ENCODE assay signal across 8 mouse cellular contexts in the genomic region with DNA sequence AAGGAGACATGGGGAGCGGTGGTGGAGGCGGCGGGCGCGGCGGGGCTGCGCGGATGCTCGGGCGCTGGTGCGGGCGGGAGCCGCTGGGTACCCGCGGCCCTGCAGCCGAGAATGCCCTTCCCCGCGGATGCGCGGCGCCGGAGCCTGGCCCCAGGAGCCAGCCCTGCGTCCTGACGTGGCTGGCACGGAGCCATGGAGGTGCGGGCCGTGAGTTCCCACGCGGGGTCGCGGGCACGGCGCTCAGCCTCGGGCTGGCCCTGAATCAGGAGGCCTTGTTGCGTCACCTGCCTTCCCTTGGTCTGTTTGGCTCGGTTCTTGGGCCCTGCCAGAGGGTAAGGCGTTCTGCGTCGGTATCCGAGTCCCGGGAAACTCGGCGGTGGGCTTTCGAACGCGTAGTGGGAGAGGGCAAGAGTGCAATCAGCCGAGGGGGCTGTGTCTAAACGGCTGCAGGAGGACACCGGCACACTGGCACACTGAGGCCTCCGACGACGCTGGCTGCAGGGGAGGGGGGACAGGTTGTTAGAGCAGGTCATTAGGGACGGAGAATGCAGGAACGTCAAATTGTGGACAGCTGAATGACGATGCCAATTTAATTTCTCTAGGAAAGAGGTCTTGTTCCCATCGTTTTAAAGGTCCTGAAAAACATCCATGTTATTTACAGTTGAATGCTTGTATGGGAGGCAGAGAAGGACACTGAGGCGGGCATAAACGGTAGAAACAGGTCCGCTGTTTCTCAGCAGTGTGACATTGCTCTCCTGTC. TPM values are rescaled to one million over a fixed set of nuclear protein-coding genes. Genes with fewer than 3 reads are reported as not detected.
A peak's percentile ranks its signal among the peaks of the same experiment; 100 is the strongest.
DNase-seq lines count a peak whose midpoint lies in the region; ATAC-seq and TF ChIP-seq lines count a peak whose summit lies in the region.

No protein-coding gene starts in this region.

- peak overlapping the region; percentile 83 for H3K4me2 ChIP-seq in embryonic facial prominence, embryonic 11.5 days (ENCODE audit: low read depth, low read length)
- peak overlapping the region; percentile 97 for H3K4me2 ChIP-seq in heart, embryonic 11.5 days
- peak overlapping the region; percentile 94 for H3K4me2 ChIP-seq in kidney, embryonic 15.5 days
- peak overlapping the region; percentile 99 for H3K4me2 ChIP-seq in lung, postnatal 0 days (replicated peaks; ENCODE audit: low read depth, low read length)

- no peak for ATAC-seq in erythroblast, adult 5-6 weeks (replicated peaks; ENCODE audit: low FRiP score, poor library complexity, severe bottlenecking)
- peak; percentile 57 for ATAC-seq in embryonic facial prominence, embryonic 11.5 days (replicated peaks; ENCODE audit: insufficient number of reproducible peaks, low FRiP score, low TSS enrichment, low read depth)
- ATAC-seq in heart, embryonic 11.5 days (replicated peaks; ENCODE audit: insufficient number of reproducible peaks, low FRiP score, low TSS enrichment): peak; percentile 47
- ATAC-seq in kidney, embryonic 15.5 days (replicated peaks; ENCODE audit: low FRiP score): peak; percentile 81
- ATAC-seq in lung, postnatal 0 days: peak; percentile 68

- DNase-seq in adrenal gland, adult 8-10 months: peak; percentile 26
- peak; percentile 26 for DNase-seq in embryonic facial prominence, embryonic 11.5 days (ENCODE audit: low spot score)
- DNase-seq in lung, postnatal 0 days (ENCODE audit: low spot score): peak; percentile 43
- peak; percentile 65 for DNase-seq in right cerebral cortex, postnatal 4 days

- peaks cover 24% of the 10 kb centered on the region for H3K27me3 ChIP-seq in erythroblast, embryonic 14.5 days (ENCODE audit: control insufficient read depth)
- no peaks in the 10 kb centered on the region for H3K27me3 ChIP-seq in embryonic facial prominence, embryonic 11.5 days (ENCODE audit: control insufficient read depth, insufficient read depth, low read length)
- no peaks in the 10 kb centered on the region for H3K27me3 ChIP-seq in heart, embryonic 11.5 days (ENCODE audit: control insufficient read depth, insufficient read depth, low read length)
- H3K27me3 ChIP-seq in kidney, embryonic 15.5 days: peaks cover 8% of the 10 kb centered on the region; the same call in 1 of the 2 replicates
- H3K27me3 ChIP-seq in lung, postnatal 0 days (replicated peaks; ENCODE audit: insufficient read depth, low read length): no peaks in the 10 kb centered on the region

- 2% methylated on average over 58 of the region's 59 CpGs for WGBS in embryonic facial prominence, embryonic 11.5 days
- WGBS in heart, embryonic 11.5 days (ENCODE audit: insufficient replicate concordance): 2% methylated on average over 59 of the region's 59 CpGs
- 2% methylated on average over 58 of the region's 59 CpGs for WGBS in kidney, embryonic 15.5 days
- WGBS in lung, postnatal 0 days: 2% methylated on average over 39 of the region's 59 CpGs

- no peaks in the 10 kb centered on the region for H3K36me3 ChIP-seq in erythroblast, embryonic 14.5 days (ENCODE audit: control insufficient read depth)
- H3K36me3 ChIP-seq in embryonic facial prominence, embryonic 11.5 days (replicated peaks; ENCODE audit: control insufficient read depth, insufficient read depth, low read depth, low read length): no peaks in the 10 kb centered on the region
- no peaks in the 10 kb centered on the region for H3K36me3 ChIP-seq in heart, embryonic 11.5 days (ENCODE audit: control insufficient read depth, insufficient read depth, low read length)
- no peaks in the 10 kb centered on the region for H3K36me3 ChIP-seq in kidney, embryonic 15.5 days
- no peaks in the 10 kb centered on the region for H3K36me3 ChIP-seq in lung, postnatal 0 days (ENCODE audit: insufficient read depth, low read length)

- TF ChIP-seq CTCF in lung, postnatal 0 days (IDR thresholded peaks at IDR 0.05): no peak

- no peak for TF ChIP-seq EP300 in lung, postnatal 0 days (IDR thresholded peaks at IDR 0.05)

- 0 out of 2 replicates have a peak overlapping the region, but pooled peaks have one; percentile 23 for H3K27ac ChIP-seq in embryonic facial prominence, embryonic 11.5 days (replicated peaks; ENCODE audit: low read depth, low read length)
- H3K27ac ChIP-seq in heart, embryonic 11.5 days (ENCODE audit: low read depth, low read length): peak overlapping the region; percentile 71; the same call in 1 of the 2 replicates
- H3K27ac ChIP-seq in kidney, embryonic 15.5 days: 0 out of 2 replicates have a peak overlapping the region, but pooled peaks have one; percentile 11
- no peak overlapping the region for H3K27ac ChIP-seq in lung, postnatal 0 days (ENCODE audit: low read length)

- peak overlapping the region; percentile 84 for H3K4me3 ChIP-seq in erythroblast, embryonic 14.5 days (replicated peaks)
- peak overlapping the region; percentile 87 for H3K4me3 ChIP-seq in embryonic facial prominence, embryonic 11.5 days (ENCODE audit: low read depth, low read length)
- peak overlapping the region; percentile 97 for H3K4me3 ChIP-seq in heart, embryonic 11.5 days (ENCODE audit: low read depth, low read length)
- H3K4me3 ChIP-seq in kidney, embryonic 15.5 days (replicated peaks): peak overlapping the region; percentile 96
- peak overlapping the region; percentile 74 for H3K4me3 ChIP-seq in lung, postnatal 0 days (ENCODE audit: low read depth, low read length)

- H3K9me3 ChIP-seq in erythroblast, embryonic 14.5 days (ENCODE audit: control insufficient read depth, low read length): no peaks in the 10 kb centered on the region
- H3K9me3 ChIP-seq in embryonic facial prominence, embryonic 11.5 days (replicated peaks; ENCODE audit: control insufficient read depth, low read length): no peaks in the 10 kb centered on the region
- H3K9me3 ChIP-seq in heart, embryonic 11.5 days (replicated peaks; ENCODE audit: control insufficient read depth, low read length): no peaks in the 10 kb centered on the region
- 0 out of 2 replicates have a peak, but pooled peaks cover 3% of the 10 kb centered on the region for H3K9me3 ChIP-seq in kidney, embryonic 15.5 days (replicated peaks)
- no peaks in the 10 kb centered on the region for H3K9me3 ChIP-seq in lung, postnatal 0 days (ENCODE audit: low read length)

- H3K9ac ChIP-seq in embryonic facial prominence, embryonic 11.5 days (replicated peaks; ENCODE audit: low read length): peak overlapping the region; percentile 90
- peak overlapping the region; percentile 87 for H3K9ac ChIP-seq in heart, embryonic 11.5 days (ENCODE audit: low read depth, low read length)
- peak overlapping the region; percentile 90 for H3K9ac ChIP-seq in kidney, embryonic 15.5 days
- H3K9ac ChIP-seq in lung, postnatal 0 days (replicated peaks; ENCODE audit: low read depth): peak overlapping the region; percentile 56

- peaks cover 20% of the 10 kb centered on the region for H3K4me1 ChIP-seq in erythroblast, embryonic 14.5 days (ENCODE audit: control insufficient read depth)
- no peaks in the 10 kb centered on the region for H3K4me1 ChIP-seq in embryonic facial prominence, embryonic 11.5 days (ENCODE audit: control insufficient read depth, insufficient read depth, low read length)
- H3K4me1 ChIP-seq in heart, embryonic 11.5 days (ENCODE audit: control insufficient read depth, insufficient read depth, low read length): peaks cover 11% of the 10 kb centered on the region
- peaks cover 14% of the 10 kb centered on the region for H3K4me1 ChIP-seq in kidney, embryonic 15.5 days
- H3K4me1 ChIP-seq in lung, postnatal 0 days (ENCODE audit: insufficient read depth, low read depth, low read length): peaks cover 4% of the 10 kb centered on the region; the same call in 1 of the 2 replicates

RNA-seq across cellular contexts. Expression of a gene that starts 0.6 kb away (rescaled TPM):
- 0.41 and 0.67 TPM in 2 replicates for polyA plus RNA-seq in erythroblast, embryonic 14.5 days (2012)
- total RNA-seq in erythroblast, adult 5-6 weeks (2015; ENCODE audit: low replicate concordance): 23.8 and 32.9 TPM in 2 replicates
- total RNA-seq in erythroblast, adult 5-6 weeks (2017; ENCODE audit: low replicate concordance): 71.8 and 72.0 TPM in 2 replicates
- total RNA-seq in adrenal gland, adult 8-10 months (2022): 10 to 100 TPM; 38.7 to 57.6 (median 46.9) TPM
- 14.9 and 15.1 TPM in 2 replicates for polyA plus RNA-seq in embryonic facial prominence, embryonic 11.5 days (2014; fragmentation: Nextera tagmentation; extraction: Ambion mirVana)
- polyA plus RNA-seq in heart, embryonic 11.5 days (2014; fragmentation: Nextera tagmentation; extraction: Ambion mirVana): 6.6 and 10.9 TPM in 2 replicates
- polyA plus RNA-seq in kidney, embryonic 15.5 days (2015; fragmentation: Nextera tagmentation; extraction: Ambion mirVana): 10.4 and 11.7 TPM in 2 replicates
- polyA plus RNA-seq in lung, postnatal 0 days (2015; fragmentation: Nextera tagmentation; extraction: Ambion mirVana): 7.5 and 7.9 TPM in 2 replicates

RNA-seq across cellular contexts. Expression of a gene that starts 49.0 kb away (rescaled TPM):
- polyA plus RNA-seq in erythroblast, embryonic 14.5 days (2012): 0.01 TPM in 2 replicates
- total RNA-seq in erythroblast, adult 5-6 weeks (2015; ENCODE audit: low replicate concordance): not detected in 2 replicates
- 0.09 and 0.84 TPM in 2 replicates for total RNA-seq in erythroblast, adult 5-6 weeks (2017; ENCODE audit: low replicate concordance)
- total RNA-seq in adrenal gland, adult 8-10 months (2022): 1 to 10 TPM; 4.9 to 7.5 (median 5.6) TPM
- polyA plus RNA-seq in embryonic facial prominence, embryonic 11.5 days (2014; fragmentation: Nextera tagmentation; extraction: Ambion mirVana): 2.9 and 3.7 TPM in 2 replicates
- 0.24 and 0.27 TPM in 2 replicates for polyA plus RNA-seq in heart, embryonic 11.5 days (2014; fragmentation: Nextera tagmentation; extraction: Ambion mirVana)
- 0.57 and 0.75 TPM in 2 replicates for polyA plus RNA-seq in kidney, embryonic 15.5 days (2015; fragmentation: Nextera tagmentation; extraction: Ambion mirVana)
- polyA plus RNA-seq in lung, postnatal 0 days (2015; fragmentation: Nextera tagmentation; extraction: Ambion mirVana): 0.17 and 0.27 TPM in 2 replicates

RNA-seq across cellular contexts. Expression of a gene that starts 58.0 kb away (rescaled TPM):
- 0.62 and 0.69 TPM in 2 replicates for polyA plus RNA-seq in erythroblast, embryonic 14.5 days (2012)
- 21.5 and 25.1 TPM in 2 replicates for total RNA-seq in erythroblast, adult 5-6 weeks (2015; ENCODE audit: low replicate concordance)
- total RNA-seq in erythroblast, adult 5-6 weeks (2017; ENCODE audit: low replicate concordance): 14.2 and 30.1 TPM in 2 replicates
- 10 to 100 TPM; 65.6 to 74.6 (median 72.5) TPM for total RNA-seq in adrenal gland, adult 8-10 months (2022)
- 21.7 and 24.0 TPM in 2 replicates for polyA plus RNA-seq in embryonic facial prominence, embryonic 11.5 days (2014; fragmentation: Nextera tagmentation; extraction: Ambion mirVana)
- 14.4 TPM in 2 replicates for polyA plus RNA-seq in heart, embryonic 11.5 days (2014; fragmentation: Nextera tagmentation; extraction: Ambion mirVana)
- 11.0 and 12.5 TPM in 2 replicates for polyA plus RNA-seq in kidney, embryonic 15.5 days (2015; fragmentation: Nextera tagmentation; extraction: Ambion mirVana)
- polyA plus RNA-seq in lung, postnatal 0 days (2015; fragmentation: Nextera tagmentation; extraction: Ambion mirVana): 12.4 and 13.4 TPM in 2 replicates
